Mouse (Mus musculus) lung, embryonic 16.5 days (tissue): ENCODE measurements around the gene Prss36. TPM values are rescaled to one million over a fixed set of nuclear protein-coding genes. Genes with fewer than 3 reads are reported as not detected.
"Not testable (repeated sequence)": the region's sequence is repeated elsewhere in the genome, so short reads cannot be mapped to it uniquely, and the experiment has no call there.

ENCODE experiments used
- ATAC-seq: fragments of 200-750 bp; cut with Nextera tagmentation; 2 replicates; pipeline ENCODE4 v1.8.0; 2017; ENCODE audit warnings: low read depth, mild to moderate bottlenecking, moderate library complexity
- H3K27ac ChIP-seq: fragments of 300-500 bp; sonication (generic); 2 replicates; pipeline ENCODE4 v1.5.1; 2014; ENCODE audit warnings: mild to moderate bottlenecking, control low read depth, low read length
- H3K27me3 ChIP-seq: fragments of 300-500 bp; sonication (generic); 2 replicates; pipeline ENCODE4 v1.6.1; 2014; ENCODE audit warnings: low read depth, low read length, mixed read lengths; ENCODE audit not compliant: control insufficient read depth, insufficient read depth
- H3K36me3 ChIP-seq: fragments of 300-500 bp; sonication (generic); 2 replicates; pipeline ENCODE4 v1.6.1; 2014; ENCODE audit warnings: low read length; ENCODE audit not compliant: control insufficient read depth, insufficient read depth
- H3K4me1 ChIP-seq: fragments of 300-500 bp; sonication (generic); replicated peaks from 2 replicates; pipeline ENCODE4 v1.6.1; 2014; ENCODE audit warnings: low read length, mixed read lengths; ENCODE audit not compliant: control insufficient read depth, insufficient read depth
- H3K4me2 ChIP-seq: fragments of 300-500 bp; sonication (generic); 2 replicates; pipeline ENCODE4 v1.6.1; 2014; ENCODE audit warnings: low read depth, low read length, control low read depth
- H3K4me3 ChIP-seq: fragments of 300-500 bp; sonication (generic); 2 replicates; pipeline ENCODE4 v1.5.1; 2014; ENCODE audit warnings: mild to moderate bottlenecking, low read length, control low read depth
- H3K9ac ChIP-seq: fragments of 300-500 bp; sonication (generic); 2 replicates; pipeline ENCODE4 v1.6.1; 2014; ENCODE audit warnings: low read length, control low read depth
- H3K9me3 ChIP-seq: fragments of 300-500 bp; sonication (generic); 2 replicates; pipeline ENCODE4 v1.6.1; 2016; ENCODE audit warnings: low read length; ENCODE audit not compliant: control insufficient read depth
- WGBS: fragments of 180-500 bp; shearing (Covaris S2); extraction: QIAGEN DNeasy Blood & Tissue Kit; methylation state at CpG from one replicate; pipeline ENCODE4 v1.1.7; 2014; 5-methylcytosine and 5-hydroxymethylcytosine counted together
- polyA plus RNA-seq: library from polyadenylated mRNA; unstranded; fragments of >200 nt; fragmentation: Nextera tagmentation; extraction: Ambion mirVana; gene quantifications from 2 replicates; pipeline ENCODE4 v1.2.1, GENCODE M21; 2015

Prss36 gene
- polyA plus RNA-seq, 1 experiment from 2014 or later = 12.3 TPM

DNA sequence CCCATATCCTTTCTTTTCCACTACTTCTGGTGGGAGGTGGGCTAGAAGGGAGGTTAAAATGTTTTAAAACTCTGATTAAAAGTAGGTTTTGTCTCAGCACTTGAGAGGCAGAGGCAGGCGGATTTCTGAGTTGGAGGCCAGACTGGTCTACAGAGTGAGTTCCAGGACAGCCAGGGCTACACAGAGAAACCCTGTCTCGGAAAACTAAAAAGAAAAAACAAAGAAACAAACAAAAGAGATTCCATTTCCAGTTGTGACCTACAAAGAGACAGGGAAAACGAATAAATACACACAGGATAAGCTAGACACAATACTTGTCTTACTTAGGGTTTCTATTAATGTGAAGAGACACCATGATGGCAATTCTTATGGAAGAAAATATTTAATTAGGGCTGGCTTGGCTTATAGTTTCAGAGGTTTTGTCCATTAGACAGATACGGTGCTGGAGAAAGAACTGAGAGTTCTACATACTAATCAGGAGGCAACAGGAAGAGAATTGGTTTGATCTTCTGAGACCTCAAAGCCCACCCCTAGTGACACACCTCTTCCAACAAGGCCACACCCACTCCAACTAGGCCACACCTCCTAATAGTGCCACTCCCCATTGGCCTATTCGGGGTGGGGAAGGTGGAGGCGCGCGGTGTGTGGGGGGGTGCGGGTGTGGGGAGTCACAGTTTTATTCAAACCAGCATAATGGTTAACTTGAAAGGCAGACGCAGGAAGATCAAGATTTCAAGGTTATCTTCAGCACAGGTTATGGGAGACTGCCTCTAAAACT is 48.2 kb downstream of the Prss36 start:
- H3K9ac ChIP-seq = no peak overlapping the region
- H3K27ac ChIP-seq = no peak overlapping the region
- no peaks in the 10 kb centered on the region for H3K27me3 ChIP-seq
- 34% methylated on average over 10 of the region's 10 CpGs for WGBS
- H3K36me3 ChIP-seq = no peaks in the 10 kb centered on the region
- H3K4me2 ChIP-seq = no peak overlapping the region
- no peak for ATAC-seq
- H3K4me1 ChIP-seq = peaks cover 8% of the 10 kb centered on the region
- no peak overlapping the region for H3K4me3 ChIP-seq
- no peaks in the 10 kb centered on the region for H3K9me3 ChIP-seq

DNA sequence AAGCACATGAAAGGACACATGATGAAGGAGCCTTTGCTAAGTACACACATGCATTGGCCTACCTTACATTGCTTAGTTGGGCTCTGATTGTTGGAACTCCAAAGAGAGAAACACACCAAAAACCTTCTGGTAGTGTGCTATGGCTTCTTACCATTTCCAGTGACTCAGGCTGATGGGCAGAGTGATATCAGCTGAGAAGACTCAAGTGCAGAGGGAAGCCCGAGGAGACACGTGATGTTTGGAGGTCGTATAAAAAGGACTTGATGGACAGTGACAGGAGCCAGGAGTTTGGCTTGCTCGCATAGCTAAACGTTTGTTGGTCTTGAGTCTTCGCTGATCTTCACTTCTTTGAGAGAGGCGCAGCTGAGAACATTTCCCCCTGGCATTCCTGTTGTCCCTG is 49.0 kb downstream of the Prss36 start:
- Histone ChIP-seq H3K27ac (no peak overlapping the region), H3K9me3 (no peaks in the 10 kb centered on the region), H3K36me3 (no peaks in the 10 kb centered on the region), H3K4me1 (peaks cover 8% of the 10 kb centered on the region), H3K27me3 (no peaks in the 10 kb centered on the region), H3K9ac (no peak overlapping the region), H3K4me2 (no peak overlapping the region), H3K4me3 (no peak overlapping the region)
- WGBS = 81% methylated on average over 7 of the region's 7 CpGs
- ATAC-seq = no peak

DNA sequence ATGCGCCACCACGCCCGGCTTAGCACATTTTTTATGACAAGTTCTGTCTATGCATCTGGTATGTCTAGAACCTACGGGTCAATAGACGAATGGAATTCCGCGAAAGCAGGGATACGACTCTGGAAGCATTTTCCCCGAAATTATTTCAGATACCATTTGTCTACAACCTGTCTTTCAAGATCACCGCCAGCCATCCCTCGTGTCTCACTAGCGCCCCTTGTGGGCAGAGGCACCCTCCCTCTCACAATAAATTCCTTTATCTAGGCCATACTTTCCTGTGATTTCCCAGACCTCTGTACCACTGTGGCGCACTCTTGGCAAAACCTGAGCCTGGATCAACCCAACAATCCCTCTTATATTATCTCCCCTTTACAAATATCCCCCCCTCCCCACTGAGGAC is 50.1 kb downstream of the Prss36 start:
- ATAC-seq = no peak
- 61% methylated on average over 13 of the region's 13 CpGs for WGBS
- Histone ChIP-seq H3K9ac (no peak overlapping the region), H3K4me1 (peaks cover 8% of the 10 kb centered on the region), H3K9me3 (no peaks in the 10 kb centered on the region), H3K27ac (no peak overlapping the region), H3K27me3 (no peaks in the 10 kb centered on the region), H3K4me2 (no peak overlapping the region), H3K4me3 (no peak overlapping the region), H3K36me3 (no peaks in the 10 kb centered on the region; the same call in 1 of the 2 replicates)

DNA sequence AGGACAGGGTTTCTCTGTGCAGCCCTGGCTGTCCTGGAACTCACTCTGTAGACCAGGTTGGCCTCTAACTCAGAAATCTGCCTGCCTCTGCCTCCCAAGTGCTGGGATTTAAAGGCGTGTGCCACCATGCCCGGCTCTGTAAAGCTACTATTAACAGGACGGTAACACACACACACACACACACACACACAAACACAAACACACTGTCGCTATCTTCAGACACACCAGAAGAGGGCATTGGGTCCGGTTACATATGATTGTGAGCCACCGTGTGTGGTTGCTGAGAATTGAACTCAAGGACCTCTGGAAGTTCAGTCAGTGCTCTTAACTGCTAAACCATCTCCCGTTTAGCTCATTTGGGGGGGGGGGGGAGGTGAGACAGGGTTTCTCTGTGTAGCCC is 50.6 kb downstream of the Prss36 start:
- Histone ChIP-seq H3K4me3 (peak overlapping the region; percentile 61; the same call in 1 of the 2 replicates), H3K4me2 (peak overlapping the region; percentile 92; the same call in 1 of the 2 replicates), H3K9ac (peak overlapping the region; percentile 36; the same call in 1 of the 2 replicates)
- not testable (repeated sequence) for H3K36me3 ChIP-seq, H3K9me3 ChIP-seq, H3K4me1 ChIP-seq, H3K27me3 ChIP-seq, H3K27ac ChIP-seq
- peak; percentile 10; the same call in 1 of the 2 replicates for ATAC-seq
- 68% methylated on average over 7 of the region's 7 CpGs for WGBS

DNA sequence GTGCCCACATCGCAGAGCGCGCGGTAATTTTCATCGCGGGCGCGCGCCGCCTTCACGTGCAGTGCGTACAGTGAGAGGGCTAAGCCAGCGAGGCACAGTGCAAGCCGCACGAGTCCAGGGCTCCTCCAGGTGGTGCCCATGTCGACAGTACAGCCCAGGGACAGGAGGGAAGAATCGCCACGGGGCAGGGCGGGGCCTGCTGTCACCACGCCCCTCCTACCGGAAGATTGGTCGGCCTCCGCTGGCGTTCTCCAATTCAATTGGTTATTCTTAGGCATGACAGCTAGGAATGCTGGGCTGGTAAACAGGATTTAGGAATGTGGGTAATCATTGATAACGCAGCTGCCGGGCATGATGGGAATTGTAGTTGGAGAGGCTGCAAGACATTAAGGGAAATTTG is 51.1 kb downstream of the Prss36 start, which contains the start of the genes Gm21974 and Vkorc1:
Gene Gm21974 (minus strand): TSS at position 13 of the 400 bp plus-strand sequence.
Gene Vkorc1 (minus strand): TSS at position 176 of the 400 bp plus-strand sequence.
- Histone ChIP-seq H3K9ac (peak within 1 kb of the TSS; percentile 69), H3K4me3 (peak within 1 kb of the TSS; percentile 61), H3K4me2 (peak within 1 kb of the TSS; percentile 92), H3K4me1 (peaks cover 8% of the 10 kb centered on the region), H3K27me3 (no peaks in the 10 kb centered on the region), H3K27ac (peak within 1 kb of the TSS; percentile 79), H3K9me3 (no peaks in the 10 kb centered on the region), H3K36me3 (no peaks in the 10 kb centered on the region; the same call in 1 of the 2 replicates)
- WGBS = under 1% methylated on average over 26 of the region's 26 CpGs
- peak; percentile 99 for ATAC-seq

DNA sequence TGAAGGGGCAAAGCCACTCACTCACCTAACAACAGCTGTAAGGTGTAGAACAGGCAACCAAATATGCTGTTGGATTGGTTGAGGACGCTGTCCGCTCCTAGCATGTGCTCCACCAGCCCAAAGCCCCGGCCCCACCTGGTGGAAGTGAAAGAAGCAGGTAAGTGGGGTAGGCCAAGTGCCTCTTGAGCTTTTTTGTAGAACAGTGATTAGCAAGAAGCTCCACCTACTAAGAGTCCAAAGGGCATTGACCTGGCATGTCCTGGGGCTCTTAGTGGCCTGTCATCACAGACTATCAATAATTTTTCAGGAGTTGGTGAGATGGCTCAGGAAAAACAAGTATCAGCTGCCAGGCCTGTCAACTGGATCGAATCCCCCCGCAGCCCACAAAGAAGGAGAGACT is 52.0 kb downstream of the Prss36 start:
- H3K4me3 ChIP-seq = peak overlapping the region; percentile 61
- no peaks in the 10 kb centered on the region for H3K9me3 ChIP-seq
- no peaks in the 10 kb centered on the region for H3K27me3 ChIP-seq
- 53% methylated on average over 5 of the region's 5 CpGs for WGBS
- peak overlapping the region; percentile 92 for H3K4me2 ChIP-seq
- no peak overlapping the region; the same call in 1 of the 2 replicates for H3K27ac ChIP-seq
- H3K9ac ChIP-seq = peak overlapping the region; percentile 69
- peaks cover 8% of the 10 kb centered on the region for H3K4me1 ChIP-seq
- peaks cover 3% of the 10 kb centered on the region; the same call in 1 of the 2 replicates for H3K36me3 ChIP-seq
- ATAC-seq = no peak

DNA sequence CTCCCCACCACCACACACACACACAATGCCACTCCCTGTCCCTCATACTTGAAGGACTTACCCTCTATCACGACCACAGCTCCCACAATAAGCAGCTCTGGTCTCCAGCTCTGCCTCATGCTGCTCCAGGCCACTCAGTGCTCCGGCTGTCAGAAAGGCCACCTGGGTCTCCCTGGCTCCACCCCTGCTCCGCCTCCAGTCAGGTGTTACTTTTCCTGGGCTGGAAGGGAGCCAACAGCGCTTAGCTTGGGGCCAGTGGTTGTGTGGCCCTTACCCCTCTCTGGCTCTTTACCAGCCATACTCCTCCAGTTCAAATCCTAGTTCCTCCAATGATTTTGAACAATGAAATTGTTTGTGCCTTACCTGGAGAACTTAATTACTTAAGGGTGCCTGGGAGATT is 55.7 kb downstream of the Prss36 start, which contains the start of gene Prss53:
Gene Prss53 (minus strand): TSS at position 173 of the 400 bp plus-strand sequence.
- H3K4me3 ChIP-seq = no peak within 1 kb of the TSS
- no peaks in the 10 kb centered on the region for H3K9me3 ChIP-seq
- H3K4me1 ChIP-seq = peaks cover 8% of the 10 kb centered on the region
- no peak for ATAC-seq
- H3K27ac ChIP-seq = no peak within 1 kb of the TSS
- WGBS = 17% methylated on average over 4 of the region's 4 CpGs
- no peak within 1 kb of the TSS for H3K9ac ChIP-seq
- H3K4me2 ChIP-seq = no peak within 1 kb of the TSS
- peaks cover 28% of the 10 kb centered on the region for H3K36me3 ChIP-seq
- no peaks in the 10 kb centered on the region for H3K27me3 ChIP-seq

DNA sequence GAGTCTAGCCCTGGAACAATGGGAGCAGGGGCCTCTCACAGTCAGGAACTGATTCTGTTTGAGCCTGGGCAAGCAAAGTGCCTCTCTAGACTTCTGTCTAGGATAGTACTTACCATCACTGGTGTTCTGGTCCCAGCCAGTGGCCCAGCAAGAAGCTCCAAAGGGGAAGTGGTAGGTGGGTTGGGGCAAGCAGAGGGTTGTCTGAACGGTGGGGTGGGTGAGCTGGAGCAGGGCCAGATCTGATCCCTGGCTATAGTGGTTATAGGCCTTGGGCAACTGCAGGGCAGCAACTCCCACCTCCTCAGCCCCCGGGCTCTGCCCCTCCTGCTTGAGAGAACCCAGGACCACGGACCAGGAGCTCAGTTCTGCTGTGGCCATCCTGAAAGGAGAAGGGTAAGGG is 57.7 kb downstream of the Prss36 start:
- 70% methylated on average over 3 of the region's 3 CpGs for WGBS
- no peak overlapping the region for H3K9ac ChIP-seq
- no peak for ATAC-seq
- H3K27me3 ChIP-seq = no peaks in the 10 kb centered on the region
- H3K4me2 ChIP-seq = no peak overlapping the region
- no peak overlapping the region for H3K27ac ChIP-seq
- no peak overlapping the region for H3K4me3 ChIP-seq
- peaks cover 39% of the 10 kb centered on the region for H3K36me3 ChIP-seq
- H3K4me1 ChIP-seq = peaks cover 4% of the 10 kb centered on the region
- H3K9me3 ChIP-seq = no peaks in the 10 kb centered on the region

DNA sequence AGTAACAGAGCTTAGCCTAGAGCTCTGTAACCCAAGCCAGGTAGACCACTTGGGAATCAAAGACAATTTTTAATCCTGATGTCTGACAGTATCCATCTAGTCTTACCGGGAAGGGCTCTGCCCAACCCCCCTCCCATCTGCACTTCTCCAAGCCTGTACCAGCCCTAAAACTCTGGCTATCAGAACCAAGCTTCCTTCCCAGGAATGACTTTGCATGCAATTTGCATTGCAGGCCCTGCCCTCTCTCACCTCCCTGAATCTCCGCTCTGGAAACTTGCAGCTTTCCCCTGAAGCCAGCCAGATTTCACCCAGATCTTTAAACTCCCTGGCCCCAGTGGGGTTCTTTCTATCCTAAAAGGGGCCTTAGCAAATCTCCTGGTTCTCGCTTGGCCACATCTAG is 58.7 kb downstream of the Prss36 start:
- H3K4me1 ChIP-seq = peaks cover 7% of the 10 kb centered on the region
- no peak overlapping the region for H3K4me3 ChIP-seq
- H3K27me3 ChIP-seq = no peaks in the 10 kb centered on the region
- WGBS = 78% methylated on average over 3 of the region's 3 CpGs
- H3K9me3 ChIP-seq = no peaks in the 10 kb centered on the region
- H3K9ac ChIP-seq = no peak overlapping the region
- peaks cover 48% of the 10 kb centered on the region for H3K36me3 ChIP-seq
- no peak overlapping the region for H3K4me2 ChIP-seq
- H3K27ac ChIP-seq = no peak overlapping the region
- no peak for ATAC-seq
